Mouse (Mus musculus) heart, adult 11 months (tissue): ENCODE data around the gene Gjc2.
A peak's percentile ranks its signal among the peaks of the same experiment; 100 is the strongest.

Source experiments
- DNase-seq: peaks from one replicate; pipeline ENCODE4 v3.0.0; 2022

Gjc2 gene

DNA sequence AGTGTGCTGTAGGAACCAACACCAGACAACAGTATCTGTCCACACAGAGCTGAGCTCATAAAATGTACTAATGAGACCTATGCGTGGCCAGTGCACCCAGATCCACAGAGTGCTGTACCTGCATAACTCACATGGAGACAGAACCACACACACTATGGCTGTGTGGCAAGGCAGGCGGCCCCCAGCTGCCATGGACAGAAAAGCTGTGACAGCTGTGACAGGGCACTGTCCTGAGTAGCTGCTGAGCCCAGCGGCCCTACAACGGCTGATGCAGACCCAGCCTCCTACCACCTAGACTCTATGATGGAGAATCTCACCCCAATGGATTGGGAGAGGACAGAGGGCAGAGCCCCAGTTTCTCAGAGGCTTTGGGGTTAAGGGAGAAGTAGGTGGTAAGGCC, 23.5 kb downstream of the Gjc2 start:
- no peak for DNase-seq

DNA sequence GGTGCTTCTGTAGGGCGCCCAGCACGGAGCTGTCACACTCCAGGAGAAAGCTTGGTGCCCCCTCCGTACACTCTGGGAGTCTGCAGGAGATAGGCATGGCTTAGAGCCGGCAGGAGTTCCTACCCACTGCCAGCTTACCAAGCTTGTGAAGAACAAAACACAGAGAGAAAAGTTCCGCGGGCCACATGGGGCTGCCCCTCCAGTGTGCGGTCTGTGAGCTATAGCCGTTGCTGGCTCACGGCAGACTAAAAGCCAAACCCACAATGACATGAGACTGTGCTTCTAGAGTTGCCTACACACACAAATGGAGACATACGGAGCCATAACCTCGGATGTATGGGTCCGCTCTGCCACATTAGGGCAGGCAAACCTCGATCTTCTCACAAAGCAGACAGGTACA, 23.9 kb downstream of the Gjc2 start:
- DNase-seq = no peak

GRCm38 (mm10) chr11:59155900-59156299, 27.1 kb downstream of the Gjc2 start:
- DNase-seq = no peak

DNA sequence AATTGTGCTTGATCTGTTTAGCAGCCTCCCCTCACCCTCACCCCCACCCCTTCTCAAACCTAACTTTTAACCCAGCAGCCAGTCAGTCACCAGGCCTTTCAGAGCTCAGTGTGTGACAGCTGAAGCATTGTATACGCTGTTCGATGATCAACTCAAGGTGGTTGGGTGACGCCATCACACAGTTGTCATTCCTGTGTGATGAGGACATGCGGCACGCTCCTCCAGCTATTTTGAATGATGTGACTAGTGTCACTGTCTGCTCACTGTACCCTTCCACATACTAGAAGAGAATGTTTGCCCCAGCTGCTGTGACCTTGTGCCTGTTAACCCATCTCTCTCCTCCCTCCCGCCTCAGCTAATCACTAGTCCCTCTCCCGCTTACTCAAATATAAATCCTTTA, 28.8 kb downstream of the Gjc2 start:
- no peak for DNase-seq

DNA sequence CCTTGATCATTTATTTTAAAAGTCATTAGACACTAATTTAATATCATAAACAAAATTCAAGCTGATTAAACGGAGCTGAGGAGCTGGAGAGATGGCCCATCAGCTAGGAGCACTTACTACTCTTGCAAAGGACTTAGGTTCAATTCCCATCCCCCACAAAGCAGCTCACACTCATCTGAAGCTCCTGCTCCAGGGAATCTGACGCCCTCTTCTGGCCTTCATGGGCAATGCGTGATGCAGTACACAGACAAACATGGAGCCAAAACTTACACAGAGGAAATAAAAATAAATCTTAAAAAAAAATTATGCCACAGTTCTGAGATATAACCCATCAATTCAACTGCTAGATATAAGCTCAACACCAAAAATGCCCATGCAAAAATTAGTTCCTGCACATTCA, 31.3 kb downstream of the Gjc2 start:
- DNase-seq = no peak

DNA sequence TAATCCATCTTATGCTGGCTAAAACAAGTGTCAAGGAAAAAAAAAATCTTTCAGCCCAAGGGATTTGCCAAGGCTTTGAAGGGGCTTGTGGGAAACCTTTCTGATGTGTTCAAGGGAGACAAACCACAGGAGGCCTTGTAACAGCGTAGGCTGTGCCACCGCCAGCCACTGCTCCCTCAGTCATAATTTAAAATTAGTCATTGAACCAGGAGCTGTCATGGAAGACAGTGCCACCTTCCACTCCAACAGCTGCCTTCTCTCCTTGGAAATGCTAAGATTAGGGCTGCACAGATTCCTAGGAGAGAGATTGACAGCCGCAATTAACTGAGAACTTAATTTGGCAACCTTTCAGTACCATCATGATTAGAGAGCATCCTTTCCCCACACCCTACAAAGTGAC, 33.7 kb downstream of the Gjc2 start:
- DNase-seq = no peak

DNA sequence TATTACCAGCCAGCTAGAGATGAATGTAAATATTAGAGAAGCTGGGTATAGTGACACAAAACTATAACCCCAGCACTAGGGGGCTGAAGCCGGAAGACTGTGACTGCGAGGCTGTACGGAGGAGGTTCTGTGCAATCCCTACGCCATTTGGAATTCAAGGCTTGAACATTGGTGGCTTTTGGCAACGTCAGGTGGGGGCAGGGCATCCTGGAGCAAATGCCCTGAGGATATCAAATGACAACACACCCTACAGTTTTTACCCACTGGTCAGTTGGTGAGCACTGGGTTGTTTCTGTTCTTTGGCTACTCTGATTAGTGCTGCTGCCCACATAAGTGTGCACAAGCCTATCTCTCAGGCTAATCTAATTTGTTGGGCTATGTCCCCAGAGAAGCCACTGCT, 40.1 kb downstream of the Gjc2 start:
- DNase-seq = peak; percentile 48

- DNase-seq = peak; percentile 93
Measured at GRCm38 (mm10) chr11:59141772-59142370, 41.1 kb downstream of the Gjc2 start.

DNA sequence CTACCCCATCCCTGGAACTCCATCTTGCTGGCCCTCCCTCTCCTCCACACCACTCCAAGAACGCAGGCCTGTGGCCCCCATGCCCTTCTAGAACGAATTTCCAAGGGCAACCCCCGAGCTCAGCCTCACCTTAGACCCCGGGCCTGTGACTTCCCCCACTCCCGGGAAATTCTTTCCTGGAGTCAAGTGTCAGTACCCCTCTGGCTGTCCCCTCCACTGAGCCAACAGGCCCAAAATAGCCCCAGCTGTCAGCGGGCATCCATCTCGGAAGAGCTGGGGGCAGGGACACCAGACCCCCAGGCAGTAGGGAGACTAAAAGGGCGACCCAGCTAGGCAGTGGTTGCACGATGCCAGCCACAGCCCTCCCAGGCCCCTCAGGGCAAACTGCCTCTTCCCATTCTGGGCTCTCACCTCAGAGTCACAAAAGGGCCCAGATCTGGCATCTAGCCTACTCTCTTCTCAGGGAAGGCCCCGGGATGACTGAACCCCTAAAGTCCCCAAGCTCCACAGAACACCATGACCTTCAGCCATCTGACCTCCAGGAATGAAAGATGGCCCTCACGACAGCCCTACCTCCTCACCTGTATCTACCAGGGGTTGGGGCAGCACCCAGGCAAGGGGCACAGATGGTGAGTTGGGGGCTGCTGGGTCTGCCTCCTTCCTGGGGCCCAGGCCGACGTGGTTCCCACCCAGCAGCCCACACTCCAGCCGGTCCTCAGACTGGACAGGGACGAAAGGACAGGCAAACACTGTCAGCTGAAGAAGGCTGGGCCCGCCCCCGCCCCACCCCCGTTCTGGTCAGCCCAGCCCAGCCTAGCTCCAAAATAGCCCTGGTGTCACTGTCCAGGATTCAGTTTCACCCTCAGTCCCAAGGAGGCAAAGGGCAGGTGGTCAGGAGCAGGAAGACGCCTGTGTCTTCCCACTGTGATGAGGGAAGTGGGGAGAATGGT, 44.2 kb downstream of the Gjc2 start:
- DNase-seq = peak; percentile 95

- peak; percentile 92 for DNase-seq
Measured at GRCm38 (mm10) chr11:59136994-59137706, 45.9 kb downstream of the Gjc2 start.

GRCm38 (mm10) chr11:59135904-59136452, 47.0 kb downstream of the Gjc2 start, which contains the start of gene Obscn:
TSS of gene Obscn (minus strand) at chr11:59136402.
- peak; percentile 90 for DNase-seq

GRCm38 (mm10) chr11:59135051-59135820, 47.8 kb downstream of the Gjc2 start:
- peak; percentile 90 for DNase-seq

DNA sequence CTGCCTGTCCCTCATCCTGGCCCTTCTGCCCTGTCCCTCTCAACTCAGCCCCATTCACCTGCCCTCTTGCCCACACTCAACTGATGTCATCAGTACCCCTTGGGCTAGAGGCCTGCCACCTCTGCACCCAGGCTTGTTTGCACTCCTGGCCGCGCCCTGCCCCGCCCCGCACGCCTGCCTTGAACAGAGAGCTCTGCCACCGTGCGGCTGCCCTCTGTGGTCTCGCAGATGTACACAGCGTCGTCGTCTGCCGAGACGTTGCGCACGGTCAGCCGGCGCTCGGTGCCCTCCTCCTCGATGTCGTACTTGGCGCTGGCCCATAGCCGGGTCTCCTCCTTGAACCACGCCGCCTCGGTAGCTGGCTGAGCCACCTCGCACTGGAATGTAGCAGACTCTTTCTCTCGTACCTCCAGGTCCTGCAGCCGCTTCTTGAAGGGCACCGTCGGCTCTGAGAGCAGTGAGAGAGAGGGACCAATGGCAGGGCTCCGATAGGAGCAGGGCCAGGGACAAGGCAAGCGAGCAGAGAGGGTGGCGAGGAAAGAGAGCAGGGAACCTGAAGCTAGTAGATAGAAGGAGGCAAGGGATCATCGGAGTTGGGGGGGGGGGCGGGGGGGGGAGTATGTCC, 48.5 kb downstream of the Gjc2 start:
- DNase-seq = peak; percentile 91

- no peak for DNase-seq
Measured at GRCm38 (mm10) chr11:59132065-59132464, 50.9 kb downstream of the Gjc2 start.

DNA sequence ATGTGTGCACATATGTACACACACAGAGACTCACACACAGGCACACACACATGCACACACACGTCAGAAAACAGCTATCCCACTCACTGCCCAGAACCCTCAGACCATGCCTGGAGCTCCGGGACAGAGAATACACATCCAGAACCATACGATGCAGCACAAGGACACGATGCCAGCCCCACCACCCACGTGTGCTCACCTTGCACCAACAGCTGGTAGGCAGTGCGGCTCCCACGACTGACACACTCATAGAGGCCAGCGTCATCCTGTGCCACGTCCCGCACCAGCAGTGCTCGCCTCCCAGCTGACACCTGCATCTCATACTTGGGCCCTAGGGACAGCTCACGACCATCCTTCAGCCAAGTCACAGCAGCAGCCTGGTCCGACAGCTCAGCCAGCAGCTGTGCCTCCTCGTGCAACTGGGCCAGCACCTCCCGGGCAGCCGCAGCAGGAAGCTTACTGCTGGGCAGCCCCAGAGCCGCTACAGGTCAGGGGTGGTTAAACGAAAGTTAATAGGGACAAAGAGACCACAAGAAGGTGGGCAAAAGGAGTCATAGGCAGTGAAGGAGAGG, 51.6 kb downstream of the Gjc2 start:
- no peak for DNase-seq

DNA sequence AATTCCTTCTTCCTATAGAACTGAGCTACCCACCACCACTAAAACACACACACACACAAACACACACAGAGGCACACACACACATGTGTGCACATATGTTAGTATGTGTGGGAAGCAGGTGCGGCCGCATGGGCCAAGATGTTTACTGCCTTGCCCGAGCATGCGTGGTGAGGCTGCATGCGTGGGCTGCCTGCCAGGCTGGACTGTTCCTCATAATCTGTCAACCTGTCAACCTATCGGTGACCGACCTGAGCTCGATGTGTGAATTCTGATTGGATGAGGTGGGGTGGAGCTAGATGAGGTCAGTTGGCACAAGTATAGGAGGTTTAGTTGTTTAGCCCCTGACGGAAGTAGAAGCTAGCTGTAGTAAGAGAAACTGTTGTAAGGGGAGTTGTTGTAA, 52.2 kb downstream of the Gjc2 start:
- DNase-seq = peak; percentile 94
